Mouse (Mus musculus) testis, postnatal 14 days (tissue): ENCODE data around the gene Pnliprp1.

ENCODE experiments used
- DNase-seq: peaks from one replicate; pipeline ENCODE4 v3.0.0; 2021; ENCODE audit warnings: low spot score

Gene Pnliprp1

DNA sequence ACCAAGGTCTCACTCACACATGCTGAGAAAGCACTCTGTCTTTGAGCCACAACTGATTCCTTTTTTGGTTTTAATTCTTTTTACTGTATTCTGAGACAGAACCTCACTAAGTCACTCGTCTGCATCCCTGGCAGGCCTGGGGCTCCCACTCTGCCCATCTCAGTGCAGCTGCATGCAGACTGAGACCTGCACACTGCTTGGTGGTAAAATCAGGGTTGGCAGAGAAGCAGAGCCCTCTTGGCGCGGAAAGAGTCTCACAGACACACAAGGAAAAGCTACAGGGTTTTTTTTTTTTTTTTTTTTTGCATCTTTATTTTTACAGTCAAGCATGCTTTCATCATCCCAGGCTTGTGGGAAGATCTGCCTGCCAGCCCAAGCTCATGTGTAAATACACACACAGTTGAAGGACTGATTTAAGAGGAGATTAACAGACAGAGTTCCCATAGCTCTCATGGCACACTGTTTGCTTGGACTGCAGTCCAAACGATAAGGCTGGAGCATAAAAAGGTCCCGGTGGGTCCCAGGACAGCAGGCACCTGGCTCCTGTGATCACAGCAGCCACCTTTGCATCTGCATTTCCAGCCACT is at the start of gene Pnliprp1:
Gene Pnliprp1, plus strand, starts transcription at position 443 of the 587 bp plus-strand sequence.
- DNase-seq, result no peak

DNA sequence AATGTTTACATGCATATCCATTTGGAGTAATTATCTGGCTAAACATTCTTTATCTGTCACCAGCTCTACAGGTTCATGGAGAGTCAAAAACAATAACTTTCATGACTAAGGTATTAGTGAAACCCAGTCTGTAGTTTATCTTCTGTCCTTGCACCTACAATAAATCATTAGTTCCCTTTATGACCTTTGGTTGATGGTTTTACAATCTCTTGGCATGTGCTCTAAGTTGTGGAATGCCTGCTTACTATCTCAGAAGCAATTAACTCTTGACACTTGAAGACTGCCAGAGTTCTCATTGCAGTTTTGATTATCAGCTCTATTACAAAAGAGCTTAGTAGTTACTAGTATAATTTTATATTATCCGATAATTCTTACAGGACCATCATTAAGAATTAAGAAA is 39.8 kb upstream of the Pnliprp1 start:
- no peak for DNase-seq

DNA sequence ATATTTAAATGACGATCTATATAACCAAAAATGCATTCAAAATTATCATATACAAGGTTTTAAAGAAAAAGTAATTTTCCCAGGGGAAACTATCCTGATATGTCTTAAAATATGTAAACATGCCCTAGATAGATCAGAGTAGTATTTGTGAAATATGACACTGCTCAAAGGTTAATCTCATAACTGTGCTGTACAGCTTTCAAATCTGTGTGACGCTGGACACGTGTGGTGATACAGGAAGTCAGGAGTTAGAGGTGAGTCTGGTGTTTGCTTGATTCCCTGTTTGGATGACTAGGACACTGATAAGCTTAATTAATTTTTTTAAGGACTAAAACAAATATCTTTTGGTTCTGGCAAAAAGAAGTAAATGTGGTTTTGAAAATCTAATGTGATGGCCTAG is 33.4 kb upstream of the Pnliprp1 start:
- no peak for DNase-seq

- no peak for DNase-seq
These were observed 32.5 kb upstream of the Pnliprp1 start for GRCm38 (mm10) chr19:58696235-58696634.

GRCm38 (mm10) chr19:58704556-58704955 is 24.1 kb upstream of the Pnliprp1 start:
- no peak for DNase-seq

- DNase-seq, result no peak
These were observed 20.1 kb upstream of the Pnliprp1 start for GRCm38 (mm10) chr19:58708611-58709010.

- DNase-seq, result no peak
These were observed 10.8 kb upstream of the Pnliprp1 start for GRCm38 (mm10) chr19:58717925-58718324.

DNA sequence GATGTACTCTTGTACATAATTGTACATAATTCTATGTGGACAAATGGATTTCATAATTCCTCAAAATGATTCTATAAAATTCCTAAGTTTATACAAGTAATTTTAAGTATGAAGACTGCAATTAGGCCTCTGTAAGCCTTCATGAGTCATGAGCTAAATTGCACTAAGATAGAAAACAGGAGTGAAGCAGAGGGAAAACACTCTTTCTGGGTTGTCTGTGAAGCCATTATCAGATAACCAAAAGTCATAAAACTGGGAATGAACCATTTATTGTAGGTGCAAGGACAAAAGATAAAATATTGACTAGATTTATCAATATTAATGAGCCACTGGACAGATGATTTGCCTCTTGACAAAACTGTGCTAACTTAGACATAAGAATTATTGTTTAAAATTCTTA is 8.2 kb upstream of the Pnliprp1 start:
- no peak for DNase-seq

GRCm38 (mm10) chr19:58726551-58726950 is 2.1 kb upstream of the Pnliprp1 start:
- no peak for DNase-seq

GRCm38 (mm10) chr19:58727756-58728155 is 931 bp upstream of the Pnliprp1 start:
- no peak for DNase-seq

DNA sequence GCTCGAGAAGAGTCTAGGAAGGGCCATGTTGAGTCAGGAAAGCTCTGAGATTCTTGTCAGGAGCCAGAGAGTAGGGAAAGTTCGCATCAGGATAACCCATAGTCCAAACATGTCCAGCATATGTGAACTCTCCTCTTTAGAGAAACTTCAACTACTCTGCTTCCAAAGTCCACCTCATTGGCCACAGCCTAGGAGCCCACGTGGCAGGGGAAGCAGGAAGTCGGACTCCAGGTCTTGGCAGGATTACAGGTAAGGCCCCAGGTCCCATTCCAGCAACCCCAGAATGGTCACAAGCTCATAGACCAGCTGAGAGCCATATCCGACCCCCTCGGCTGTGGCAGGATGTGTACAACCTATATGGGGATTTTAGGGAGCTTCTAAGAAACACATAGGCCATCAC is 4.5 kb downstream of the Pnliprp1 start:
- DNase-seq, result no peak

DNA sequence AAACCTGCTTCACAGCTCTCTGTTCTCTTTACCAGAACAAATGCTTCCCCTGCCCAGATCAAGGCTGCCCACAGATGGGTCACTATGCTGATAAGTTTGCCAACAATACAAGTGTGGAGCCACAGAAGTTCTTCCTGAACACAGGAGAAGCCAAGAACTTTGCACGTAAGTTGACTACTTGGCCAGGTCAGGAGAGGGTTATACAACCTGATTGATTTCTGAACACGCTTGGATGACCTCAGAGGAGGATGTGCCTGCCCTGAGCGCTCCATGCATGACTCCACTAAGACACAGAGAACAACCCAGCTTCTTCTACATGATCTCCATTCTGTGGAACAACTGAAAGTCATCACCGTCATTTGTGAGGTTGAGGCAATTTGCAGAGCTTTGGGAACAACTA is 9.4 kb downstream of the Pnliprp1 start:
- DNase-seq, result no peak

DNA sequence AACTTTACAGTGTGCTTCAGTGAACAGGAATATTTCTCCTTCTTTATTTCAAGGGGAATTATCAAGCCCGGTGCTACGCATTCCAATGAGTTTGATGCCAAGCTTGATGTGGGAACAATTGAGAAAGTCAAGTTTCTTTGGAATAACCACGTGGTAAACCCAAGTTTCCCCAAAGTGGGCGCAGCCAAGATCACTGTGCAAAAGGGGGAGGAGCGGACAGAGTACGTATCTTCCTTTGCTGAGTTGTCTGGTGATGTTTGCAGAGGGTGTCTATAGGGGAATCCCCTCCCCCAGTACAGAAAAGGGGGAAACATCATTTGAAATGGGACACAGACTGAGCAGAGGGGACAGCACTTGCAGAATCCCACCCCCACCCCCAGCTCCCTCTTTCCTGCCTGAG is 12.3 kb downstream of the Pnliprp1 start:
- DNase-seq, result no peak

DNA sequence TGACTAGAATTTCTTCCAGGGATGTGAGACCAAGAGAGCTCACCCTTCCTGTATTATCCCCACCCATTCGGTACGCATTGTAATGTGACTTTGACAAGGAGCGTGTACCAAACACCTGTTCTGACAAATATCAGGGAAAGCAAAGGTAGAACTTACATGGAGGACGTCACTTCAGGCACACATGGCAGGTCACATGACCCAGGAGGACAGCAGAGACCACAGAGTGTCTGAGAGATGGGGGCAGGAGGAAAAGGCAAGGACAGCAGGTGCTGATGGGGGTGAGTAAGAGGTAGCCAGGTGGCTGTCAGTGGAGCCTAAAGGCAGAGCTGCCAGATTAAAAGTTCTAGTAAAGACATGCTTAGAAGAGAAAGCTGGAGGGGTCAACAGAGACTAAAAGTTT is 14.0 kb downstream of the Pnliprp1 start:
- no peak for DNase-seq

DNA sequence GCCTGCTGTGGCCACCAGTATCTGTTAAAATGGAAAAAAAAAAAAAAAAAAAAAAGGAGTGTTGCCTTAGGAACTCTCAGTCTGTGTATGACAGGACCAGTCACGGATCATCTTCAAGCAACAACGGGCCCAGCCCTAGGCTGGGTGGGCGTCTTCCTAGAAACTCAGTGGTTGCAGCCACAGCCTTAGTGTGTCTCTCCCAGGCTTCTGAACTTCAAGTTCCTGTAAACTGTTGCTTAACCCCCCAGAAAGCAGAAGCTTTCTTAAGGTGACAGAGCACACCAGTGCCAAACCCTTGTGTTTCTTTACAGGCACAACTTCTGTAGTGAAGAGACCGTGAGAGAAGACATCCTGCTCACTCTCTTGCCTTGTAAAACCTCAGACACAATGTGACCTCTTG is 15.0 kb downstream of the Pnliprp1 start:
- DNase-seq, result no peak

GRCm38 (mm10) chr19:58747498-58748000 is 18.9 kb downstream of the Pnliprp1 start:
- DNase-seq, result no peak

DNA sequence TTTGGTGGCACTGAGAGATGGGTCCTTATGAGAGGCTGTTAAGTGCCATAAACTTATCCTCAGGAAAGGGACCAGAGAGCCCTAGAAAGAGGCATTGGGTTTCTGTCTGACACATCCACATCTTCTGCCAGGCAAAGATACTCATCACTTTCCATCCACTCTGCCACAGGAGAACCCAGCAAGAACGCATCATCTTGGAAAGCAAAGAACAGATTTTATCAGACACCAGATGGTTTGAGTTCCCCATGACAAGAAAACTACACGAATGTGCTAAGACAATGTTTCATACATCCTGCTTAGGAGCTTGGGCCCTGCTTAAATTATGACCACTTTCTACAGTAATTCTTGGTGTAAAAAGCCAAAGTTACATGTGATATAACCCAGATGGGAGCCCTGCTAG is 22.1 kb downstream of the Pnliprp1 start:
- DNase-seq, result no peak

- DNase-seq, result no peak
These were observed 22.8 kb downstream of the Pnliprp1 start for GRCm38 (mm10) chr19:58751504-58751903.

- no peak for DNase-seq
These were observed 30.2 kb downstream of the Pnliprp1 start for GRCm38 (mm10) chr19:58758871-58759270.

GRCm38 (mm10) chr19:58759423-58759822 is 30.7 kb downstream of the Pnliprp1 start, which contains the start of gene Pnliprp2:
Pnliprp2 (plus strand) TSS chr19:58759719.
- DNase-seq, result no peak

DNA sequence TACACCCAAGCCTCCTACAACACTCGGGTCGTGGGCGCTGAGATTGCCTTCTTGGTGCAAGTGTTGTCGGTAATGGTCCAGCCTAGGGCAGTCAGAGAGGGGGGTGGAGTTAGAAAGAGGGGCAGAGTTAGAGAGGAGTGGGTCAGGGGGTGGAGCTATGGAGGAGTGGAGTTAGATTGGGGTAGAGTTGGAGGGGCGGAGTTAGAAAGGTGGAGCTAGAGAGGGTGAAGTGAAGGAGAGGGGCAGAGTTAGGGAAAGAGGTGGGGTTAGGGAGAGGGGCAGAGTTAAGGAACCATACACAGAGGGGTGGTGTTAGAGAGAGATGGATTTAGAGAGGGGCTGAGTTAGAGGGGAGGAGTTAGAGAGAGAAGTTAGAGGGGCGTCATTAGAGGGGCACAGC is 33.6 kb downstream of the Pnliprp1 start:
- DNase-seq, result peak; percentile 19

- DNase-seq, result peak; percentile 46
These were observed 34.3 kb downstream of the Pnliprp1 start for GRCm38 (mm10) chr19:58762848-58763541.

DNA sequence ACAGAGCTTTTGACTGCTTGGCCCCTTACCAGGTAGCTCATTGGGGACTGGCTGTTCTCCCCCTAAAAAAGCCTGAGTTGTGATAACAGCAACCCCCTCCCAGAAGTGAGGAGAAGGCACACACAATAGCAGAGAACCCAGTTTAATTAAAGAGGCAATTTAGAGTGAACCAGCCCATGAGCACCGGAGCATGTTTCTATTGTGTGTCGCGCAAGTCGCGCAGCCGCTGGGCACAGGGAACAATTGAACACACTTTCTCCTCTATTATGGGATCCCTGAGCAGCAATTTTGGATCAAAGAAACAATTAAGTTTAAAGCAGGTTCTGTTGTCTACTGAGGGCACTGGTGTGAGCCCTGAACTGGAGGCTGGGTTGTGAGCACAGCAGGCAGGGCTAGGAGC is 38.6 kb downstream of the Pnliprp1 start:
- no peak for DNase-seq

GRCm38 (mm10) chr19:58776461-58776860 is 47.8 kb downstream of the Pnliprp1 start:
- no peak for DNase-seq
